Mouse (Mus musculus): ENCODE results near the gene Anapc13. TPM values are rescaled to one million over a fixed set of nuclear protein-coding genes. Genes with fewer than 3 reads are reported as not detected.

Gene Anapc13
- polyA plus RNA-seq, 1 experiment = 145 TPM

GRCm38 (mm10) chr9:102607471-102607870 lies 18.6 kb upstream of the Anapc13 start:
- TF ChIP-seq POLR2A (IDR thresholded peaks at IDR 0.05; ENCODE audit: extremely low read depth, insufficient read depth, low read length) (no peak), CTCF (IDR thresholded peaks at IDR 0.05; ENCODE audit: extremely low read depth, insufficient read depth, low read length) (peak; percentile 35; the same call in 1 of the 2 replicates)
- H3K27ac ChIP-seq (ENCODE audit: insufficient read depth, low read length) = no peak overlapping the region
- no peak overlapping the region for H3K4me3 ChIP-seq (ENCODE audit: insufficient read depth, low read length)
- no peaks in the 10 kb centered on the region for H3K4me1 ChIP-seq (ENCODE audit: control insufficient read depth, insufficient read depth, low read length)

GRCm38 (mm10) chr9:102609221-102609620 lies 16.9 kb upstream of the Anapc13 start:
- Histone ChIP-seq H3K4me3 (ENCODE audit: insufficient read depth, low read length) (no peak overlapping the region), H3K27ac (ENCODE audit: insufficient read depth, low read length) (no peak overlapping the region), H3K4me1 (ENCODE audit: control insufficient read depth, insufficient read depth, low read length) (no peaks in the 10 kb centered on the region)
- TF ChIP-seq CTCF (IDR thresholded peaks at IDR 0.05; ENCODE audit: extremely low read depth, insufficient read depth, low read length) (no peak), POLR2A (IDR thresholded peaks at IDR 0.05; ENCODE audit: extremely low read depth, insufficient read depth, low read length) (no peak)

- H3K4me1 ChIP-seq (ENCODE audit: control insufficient read depth, insufficient read depth, low read length) = no peaks in the 10 kb centered on the region
- no peak overlapping the region for H3K4me3 ChIP-seq (ENCODE audit: insufficient read depth, low read length)
- H3K27ac ChIP-seq (ENCODE audit: insufficient read depth, low read length) = no peak overlapping the region
- TF ChIP-seq POLR2A (IDR thresholded peaks at IDR 0.05; ENCODE audit: extremely low read depth, insufficient read depth, low read length) (no peak), CTCF (IDR thresholded peaks at IDR 0.05; ENCODE audit: extremely low read depth, insufficient read depth, low read length) (no peak)
Observed at GRCm38 (mm10) chr9:102615071-102615470, 11.0 kb upstream of the Anapc13 start.

GRCm38 (mm10) chr9:102616267-102616666 lies 9.8 kb upstream of the Anapc13 start:
- no peaks in the 10 kb centered on the region for H3K4me1 ChIP-seq (ENCODE audit: control insufficient read depth, insufficient read depth, low read length)
- H3K27ac ChIP-seq (ENCODE audit: insufficient read depth, low read length) = no peak overlapping the region
- H3K4me3 ChIP-seq (ENCODE audit: insufficient read depth, low read length) = no peak overlapping the region
- no peak for TF ChIP-seq POLR2A (IDR thresholded peaks at IDR 0.05; ENCODE audit: extremely low read depth, insufficient read depth, low read length)
- no peak for TF ChIP-seq CTCF (IDR thresholded peaks at IDR 0.05; ENCODE audit: extremely low read depth, insufficient read depth, low read length)

- TF ChIP-seq POLR2A (IDR thresholded peaks at IDR 0.05; ENCODE audit: extremely low read depth, insufficient read depth, low read length) (no peak), CTCF (IDR thresholded peaks at IDR 0.05; ENCODE audit: extremely low read depth, insufficient read depth, low read length) (no peak)
- Histone ChIP-seq H3K4me3 (ENCODE audit: insufficient read depth, low read length) (no peak overlapping the region), H3K27ac (ENCODE audit: insufficient read depth, low read length) (no peak overlapping the region), H3K4me1 (ENCODE audit: control insufficient read depth, insufficient read depth, low read length) (peaks cover 2% of the 10 kb centered on the region; the same call in 1 of the 2 replicates)
Observed at GRCm38 (mm10) chr9:102621385-102621784, 4.7 kb upstream of the Anapc13 start.

GRCm38 (mm10) chr9:102622192-102622857 lies 3.8 kb upstream of the Anapc13 start:
- peaks cover 5% of the 10 kb centered on the region for H3K4me1 ChIP-seq (ENCODE audit: control insufficient read depth, insufficient read depth, low read length)
- no peak overlapping the region for H3K27ac ChIP-seq (ENCODE audit: insufficient read depth, low read length)
- no peak overlapping the region for H3K4me3 ChIP-seq (ENCODE audit: insufficient read depth, low read length)
- no peak for TF ChIP-seq POLR2A (IDR thresholded peaks at IDR 0.05; ENCODE audit: extremely low read depth, insufficient read depth, low read length)
- TF ChIP-seq CTCF (IDR thresholded peaks at IDR 0.05; ENCODE audit: extremely low read depth, insufficient read depth, low read length) = peak; percentile 36; the same call in 1 of the 2 replicates

GRCm38 (mm10) chr9:102622876-102623275 lies 3.2 kb upstream of the Anapc13 start:
- H3K27ac ChIP-seq (ENCODE audit: insufficient read depth, low read length) = no peak overlapping the region
- TF ChIP-seq CTCF (IDR thresholded peaks at IDR 0.05; ENCODE audit: extremely low read depth, insufficient read depth, low read length) (no peak), POLR2A (IDR thresholded peaks at IDR 0.05; ENCODE audit: extremely low read depth, insufficient read depth, low read length) (no peak)
- H3K4me3 ChIP-seq (ENCODE audit: insufficient read depth, low read length) = no peak overlapping the region
- peaks cover 5% of the 10 kb centered on the region for H3K4me1 ChIP-seq (ENCODE audit: control insufficient read depth, insufficient read depth, low read length)

- Histone ChIP-seq H3K4me1 (ENCODE audit: control insufficient read depth, insufficient read depth, low read length) (peaks cover 5% of the 10 kb centered on the region), H3K4me3 (ENCODE audit: insufficient read depth, low read length) (no peak overlapping the region), H3K27ac (ENCODE audit: insufficient read depth, low read length) (no peak overlapping the region)
- TF ChIP-seq POLR2A (IDR thresholded peaks at IDR 0.05; ENCODE audit: extremely low read depth, insufficient read depth, low read length) (no peak), CTCF (IDR thresholded peaks at IDR 0.05; ENCODE audit: extremely low read depth, insufficient read depth, low read length) (no peak)
Observed at GRCm38 (mm10) chr9:102623581-102623980, 2.5 kb upstream of the Anapc13 start.

GRCm38 (mm10) chr9:102625401-102625982 lies 604 bp upstream of the Anapc13 start:
- peak overlapping the region; percentile 54 for H3K4me3 ChIP-seq (ENCODE audit: insufficient read depth, low read length)
- H3K27ac ChIP-seq (ENCODE audit: insufficient read depth, low read length) = peak overlapping the region; percentile 89
- no peak for TF ChIP-seq CTCF (IDR thresholded peaks at IDR 0.05; ENCODE audit: extremely low read depth, insufficient read depth, low read length)
- no peak for TF ChIP-seq POLR2A (IDR thresholded peaks at IDR 0.05; ENCODE audit: extremely low read depth, insufficient read depth, low read length)
- peaks cover 5% of the 10 kb centered on the region for H3K4me1 ChIP-seq (ENCODE audit: control insufficient read depth, insufficient read depth, low read length)

GRCm38 (mm10) chr9:102626839-102627225 lies 736 bp downstream of the Anapc13 start:
- peak overlapping the region; percentile 54 for H3K27ac ChIP-seq (ENCODE audit: insufficient read depth, low read length)
- H3K4me3 ChIP-seq (ENCODE audit: insufficient read depth, low read length) = peak overlapping the region; percentile 54
- TF ChIP-seq CTCF (IDR thresholded peaks at IDR 0.05; ENCODE audit: extremely low read depth, insufficient read depth, low read length) (no peak), POLR2A (IDR thresholded peaks at IDR 0.05; ENCODE audit: extremely low read depth, insufficient read depth, low read length) (no peak)
- peaks cover 5% of the 10 kb centered on the region for H3K4me1 ChIP-seq (ENCODE audit: control insufficient read depth, insufficient read depth, low read length)

Measured in cortical plate, adult 2 months (tissue).